Mouse (Mus musculus) gastrocnemius, postnatal 25 days (tissue): ENCODE data around the gene Slc36a2. TPM values are rescaled to one million over a fixed set of nuclear protein-coding genes. Genes with fewer than 3 reads are reported as not detected.

Source experiments
- DNase-seq: peaks from one replicate; pipeline ENCODE4 v3.0.0; 2022
- long read RNA-seq, 2 experiments: library from polyadenylated mRNA; stranded (forward); transcript quantifications; one replicate each; pipeline ENCODE4 v2.0.0; 2021
- total RNA-seq, 2 experiments: library from RNA; stranded (reverse); gene quantifications; 1 replicate in 1 of 2; 2 replicates in 1 of 2; pipeline ENCODE4 v1.2.3; 2021

Slc36a2 gene
- 1 to 10 TPM in 1 of 2 experiments, under 1 TPM in 1; 0.41 to 4.8 TPM for total RNA-seq
- long read RNA-seq, experiment 1 = 0 reads
- long read RNA-seq, experiment 2, partial matches to known transcripts = 1 of 3 reads
- long read RNA-seq, experiment 2, other reads (novel, unspliced or antisense) = 0 of 3 reads

DNA sequence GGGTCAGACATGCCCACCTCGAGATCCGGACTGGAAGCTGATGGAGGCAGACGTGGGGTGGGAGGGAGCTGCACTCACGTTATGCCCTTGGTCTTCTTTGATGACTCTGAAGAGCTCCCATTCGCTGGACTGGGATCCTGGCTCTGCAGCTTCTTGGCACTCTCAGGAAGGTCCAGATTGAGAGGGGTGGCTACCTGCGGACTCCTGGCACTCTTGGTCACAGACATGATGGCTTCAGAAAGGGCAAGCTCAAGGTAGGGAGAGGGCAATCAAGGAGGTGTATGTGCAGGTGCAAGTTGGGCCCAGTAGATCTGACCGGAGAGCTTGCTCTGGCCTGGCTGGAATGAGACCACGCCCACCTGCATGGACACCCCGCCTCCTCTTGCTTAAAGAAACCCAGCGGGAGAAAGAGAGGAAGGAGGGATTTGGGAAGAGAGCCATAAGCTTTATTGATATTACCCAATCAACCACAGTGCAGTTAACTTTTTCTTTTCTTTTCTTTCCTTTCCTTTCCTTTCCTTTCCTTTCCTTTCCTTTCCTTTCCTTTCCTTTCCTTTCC is at the start of gene Slc36a2:
Slc36a2 (minus strand) TSS at position 345 of the 559 bp plus-strand sequence.
- DNase-seq = no peak

GRCm38 (mm10) chr11:55234288-55234687 is 49.4 kb upstream of the Slc36a2 start:
- DNase-seq = no peak

GRCm38 (mm10) chr11:55231034-55231433 is 46.2 kb upstream of the Slc36a2 start:
- DNase-seq = no peak

DNA sequence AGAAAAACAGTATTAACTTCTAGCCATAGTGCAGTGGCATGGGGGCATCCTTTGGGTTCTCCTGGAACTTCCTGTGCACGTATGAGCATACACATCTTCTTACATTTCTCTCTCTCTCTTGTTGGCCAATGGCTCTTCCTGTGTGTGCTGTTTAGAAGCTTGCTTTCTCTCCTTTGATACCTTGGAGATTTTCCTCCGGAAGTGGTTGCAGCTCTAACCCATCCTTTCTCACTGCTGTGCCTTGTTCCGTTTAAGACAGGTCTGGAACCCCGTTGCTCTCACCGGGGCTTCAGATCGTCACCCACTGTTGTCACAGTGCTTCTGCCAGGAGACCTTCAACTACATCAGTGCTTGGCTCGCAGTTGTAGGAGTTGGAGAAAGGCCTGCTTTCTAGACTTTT is 36.4 kb upstream of the Slc36a2 start:
- DNase-seq = no peak

DNA sequence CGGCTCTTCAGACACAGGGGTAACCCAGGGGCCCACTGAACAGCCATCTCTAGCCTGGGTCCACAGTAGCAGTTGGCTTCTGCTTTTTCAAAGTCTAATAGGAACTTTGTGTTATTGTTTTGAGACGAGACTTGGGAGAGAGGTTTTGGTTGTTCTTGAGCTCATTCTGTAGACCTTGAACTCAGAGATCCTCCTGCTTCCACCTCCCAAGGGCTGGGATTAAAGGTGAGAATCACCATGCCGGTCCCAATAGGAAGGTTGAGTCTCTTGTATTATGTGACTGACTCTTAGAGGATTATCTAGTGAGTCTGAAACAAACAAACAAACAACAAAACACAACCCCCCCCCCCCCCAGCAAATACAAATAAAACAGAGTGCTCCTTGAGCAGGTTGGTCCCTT is 33.6 kb upstream of the Slc36a2 start:
- no peak for DNase-seq

- DNase-seq = no peak
Measured at GRCm38 (mm10) chr11:55217880-55218279, 33.0 kb upstream of the Slc36a2 start.

GRCm38 (mm10) chr11:55217418-55217817 is 32.5 kb upstream of the Slc36a2 start:
- no peak for DNase-seq

- no peak for DNase-seq
Measured at GRCm38 (mm10) chr11:55216830-55217229, 32.0 kb upstream of the Slc36a2 start.

GRCm38 (mm10) chr11:55216061-55216460 is 31.2 kb upstream of the Slc36a2 start:
- DNase-seq = no peak

GRCm38 (mm10) chr11:55214978-55215377 is 30.1 kb upstream of the Slc36a2 start:
- peak; percentile 16 for DNase-seq

- DNase-seq = no peak
Measured at GRCm38 (mm10) chr11:55214161-55214560, 29.3 kb upstream of the Slc36a2 start.

DNA sequence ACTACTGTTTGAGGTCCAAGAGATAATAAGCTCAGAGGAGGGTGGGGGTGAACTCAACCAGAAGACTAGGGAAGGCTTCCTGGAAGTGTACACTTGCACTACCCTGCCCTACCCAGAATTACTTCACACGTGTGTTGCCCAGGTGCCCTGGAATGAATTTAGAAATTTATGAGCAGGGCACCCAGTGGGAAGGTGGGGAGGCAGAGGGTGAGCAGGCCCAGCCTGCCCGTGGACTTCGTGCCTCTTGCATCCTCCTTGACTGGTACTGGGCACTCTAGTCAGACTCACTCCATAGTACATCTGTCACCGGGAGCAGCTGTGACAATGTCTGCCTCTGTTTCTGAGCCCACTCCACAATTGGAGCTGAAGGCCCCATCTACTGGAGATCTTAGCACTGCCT is 28.6 kb upstream of the Slc36a2 start:
- DNase-seq = no peak

DNA sequence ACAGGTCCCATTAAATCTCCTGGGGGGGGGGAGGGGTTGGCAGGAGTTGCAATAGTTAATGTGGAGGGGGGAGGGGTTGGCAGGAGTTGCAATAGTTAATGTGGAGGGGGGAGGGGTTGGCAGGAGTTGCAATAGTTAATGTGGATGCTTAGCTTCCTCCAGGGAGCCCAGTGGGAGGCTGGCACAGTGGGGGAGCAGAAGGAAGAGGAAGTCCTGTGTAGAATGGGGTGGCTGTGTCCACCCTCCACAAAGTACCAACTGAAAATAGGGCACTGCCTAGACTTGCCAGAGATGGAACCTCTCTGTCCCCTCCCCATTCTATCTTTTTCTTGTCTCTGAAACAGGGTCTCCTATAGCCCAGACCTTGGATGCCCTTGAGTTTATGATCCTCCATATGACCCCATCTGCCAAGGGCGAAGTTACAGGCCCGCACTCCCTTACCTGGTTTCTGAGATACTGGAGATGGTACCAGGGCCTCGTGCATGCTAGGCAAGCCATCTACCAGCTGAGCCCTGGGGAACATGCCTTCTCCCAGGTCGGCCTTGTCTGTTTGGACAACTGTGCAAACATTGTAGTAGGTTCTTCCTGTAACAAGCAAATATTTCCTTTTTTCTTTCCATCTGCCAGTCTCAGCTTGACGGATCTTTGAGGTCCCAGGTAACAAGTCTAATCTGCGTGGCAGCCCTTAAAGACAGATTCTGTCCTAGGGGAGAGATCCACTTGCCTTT is 24.9 kb upstream of the Slc36a2 start:
- DNase-seq = no peak

DNA sequence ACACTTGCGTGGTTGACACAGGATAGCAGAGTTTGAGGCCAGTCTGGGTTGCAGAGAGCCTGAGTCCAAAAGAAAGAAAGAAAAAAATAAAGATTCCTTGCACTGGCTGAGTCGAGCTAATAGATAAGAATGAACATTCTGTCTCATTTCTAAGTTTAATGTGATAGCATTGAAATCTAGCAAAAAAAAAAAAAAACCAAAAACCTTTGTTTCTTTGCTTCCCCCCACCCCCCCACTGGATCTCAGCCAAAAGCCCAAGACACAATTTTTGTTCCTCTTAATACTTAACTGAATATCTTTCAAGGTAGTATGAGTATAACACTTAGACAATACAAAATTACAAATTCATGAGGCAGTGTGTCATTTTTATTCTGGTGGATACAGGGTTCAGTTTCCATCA is 24.2 kb upstream of the Slc36a2 start:
- DNase-seq = no peak

- DNase-seq = peak; percentile 13
Measured at GRCm38 (mm10) chr11:55208001-55208690, 23.3 kb upstream of the Slc36a2 start.

DNA sequence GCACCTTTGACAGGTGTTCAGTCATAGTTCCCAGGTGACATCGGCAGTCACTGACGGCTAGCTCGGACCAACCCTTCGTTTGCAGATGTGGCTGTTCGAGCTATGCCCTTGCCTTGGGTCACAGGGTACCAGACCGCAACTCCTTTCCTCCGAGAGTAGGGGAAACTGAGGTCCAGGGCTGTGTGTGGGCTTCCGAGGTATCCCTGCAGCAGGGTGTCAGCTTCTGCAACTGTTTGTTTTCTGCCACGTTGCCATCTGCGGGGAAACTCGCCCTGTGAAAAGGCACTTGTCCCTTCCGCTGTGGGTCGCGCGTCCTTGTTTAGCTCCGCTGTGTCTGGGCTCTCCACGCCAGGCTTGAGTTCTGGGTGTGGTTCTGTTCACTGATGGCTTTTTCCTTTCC is 19.7 kb upstream of the Slc36a2 start:
- DNase-seq = no peak

GRCm38 (mm10) chr11:55204159-55204596 is 19.3 kb upstream of the Slc36a2 start, which contains the start of gene Slc36a1:
Gene Slc36a1, plus strand, starts transcription at chr11:55204350.
- peak; percentile 90 for DNase-seq

GRCm38 (mm10) chr11:55197740-55198510 is 13.0 kb upstream of the Slc36a2 start:
- no peak for DNase-seq

GRCm38 (mm10) chr11:55197086-55197485 is 12.2 kb upstream of the Slc36a2 start:
- no peak for DNase-seq

- DNase-seq = no peak
Measured at GRCm38 (mm10) chr11:55190216-55190615, 5.3 kb upstream of the Slc36a2 start.

DNA sequence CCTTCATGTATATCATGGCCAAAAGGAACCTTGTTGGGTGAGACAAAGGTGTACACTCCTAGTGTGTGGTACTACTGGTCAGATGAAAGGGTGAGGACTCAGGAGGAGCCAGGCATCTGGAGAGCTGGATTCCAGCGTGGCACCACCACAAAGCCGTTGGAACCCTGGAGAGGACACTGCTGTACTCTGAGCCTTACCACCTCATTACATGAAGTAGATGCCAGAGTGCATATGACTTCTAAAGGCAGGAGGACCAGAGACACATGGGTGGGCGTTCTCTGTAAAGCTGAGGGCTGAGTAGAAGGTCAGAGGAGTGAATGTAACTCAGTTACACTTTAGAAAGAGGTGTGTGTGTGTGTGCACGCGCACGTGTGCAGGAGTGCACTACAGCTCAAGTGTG is 2.9 kb upstream of the Slc36a2 start:
- no peak for DNase-seq

- no peak for DNase-seq
Measured at GRCm38 (mm10) chr11:55187292-55187691, 2.4 kb upstream of the Slc36a2 start.
